Mouse (Mus musculus) embryo, embryonic 10 days (tissue): ENCODE results near the gene Heatr3.

Experiments
- DNase-seq: peaks from one replicate; pipeline ENCODE4 v3.0.0-alpha.2; 2015; ENCODE audit warnings: low spot score

The Heatr3 gene

DNA sequence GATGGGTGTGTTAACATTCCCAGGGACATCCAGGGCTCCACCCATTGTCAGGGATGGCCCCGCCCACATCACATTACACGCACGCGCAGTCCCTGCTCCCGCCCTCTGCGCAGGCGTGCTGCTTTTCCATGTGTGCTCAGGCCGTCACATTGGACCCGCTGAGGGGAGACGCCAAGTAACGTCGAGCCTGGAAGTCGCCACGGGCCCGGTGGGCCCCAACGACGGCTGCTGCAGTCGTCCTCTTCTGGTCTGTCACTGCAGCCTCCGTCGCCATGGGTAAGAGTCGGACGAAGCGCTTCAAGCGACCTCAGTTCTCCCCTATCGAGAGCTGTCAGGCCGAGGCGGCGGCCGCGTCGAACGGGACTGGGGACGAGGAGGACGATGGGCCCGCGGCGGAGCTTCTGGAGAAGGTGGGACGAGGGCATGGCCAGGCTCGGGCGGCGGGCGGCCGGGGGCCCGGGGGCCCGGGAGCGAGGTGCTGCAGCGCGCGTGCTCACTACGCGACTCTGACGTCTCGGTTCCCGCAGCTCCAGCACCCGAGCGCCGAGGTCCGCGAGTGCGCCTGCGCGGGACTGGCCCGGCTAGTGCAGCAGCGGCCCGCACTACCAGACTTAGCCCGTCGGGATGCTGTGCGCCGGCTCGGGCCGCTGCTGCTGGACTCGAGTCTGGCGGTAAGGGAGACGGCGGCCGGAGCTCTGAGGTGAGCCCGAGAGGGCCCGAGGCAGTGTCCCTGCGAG, at the start of gene Heatr3:
Heatr3 (plus strand) TSS at position 108 of the 737 bp plus-strand sequence.
- DNase-seq, result peak; percentile 99

DNA sequence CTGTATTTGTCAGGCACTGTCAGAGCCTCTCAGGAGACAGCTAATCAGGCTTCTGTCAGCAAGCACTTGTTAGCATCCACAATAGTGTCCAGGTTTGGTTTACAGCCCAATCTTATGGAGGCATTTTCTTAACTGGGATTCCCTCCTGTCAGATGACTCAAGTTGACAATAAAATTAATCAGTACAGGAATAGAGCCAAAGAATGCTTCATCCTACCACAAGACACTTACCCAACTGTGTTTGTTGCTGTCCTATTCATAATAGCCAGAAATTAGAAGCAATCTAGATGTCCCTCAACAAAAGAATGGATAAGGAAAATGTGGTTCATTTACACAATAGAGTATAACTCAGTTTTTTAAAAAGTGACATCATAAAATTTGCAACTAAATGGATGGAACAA, 49.6 kb upstream of the Heatr3 start:
- no peak for DNase-seq

DNA sequence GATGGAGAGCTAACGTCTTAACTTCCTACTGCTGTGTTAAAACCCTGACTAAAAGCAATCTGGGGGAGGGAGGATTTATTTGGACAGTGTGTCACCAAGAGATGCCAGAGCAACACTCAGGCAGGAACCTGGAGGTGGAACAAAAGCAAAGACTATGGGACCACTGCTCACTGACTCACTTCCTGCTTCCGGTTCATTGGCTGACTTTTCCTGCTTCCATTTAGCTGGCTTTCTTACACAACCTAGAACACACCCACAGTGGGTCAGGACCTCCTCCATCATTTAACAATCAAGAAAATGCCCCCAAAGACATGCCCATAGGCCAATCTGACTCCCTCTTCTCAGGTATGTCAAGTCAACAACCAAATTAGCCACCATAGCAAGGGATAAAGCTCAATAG, 46.0 kb upstream of the Heatr3 start:
- no peak for DNase-seq

DNA sequence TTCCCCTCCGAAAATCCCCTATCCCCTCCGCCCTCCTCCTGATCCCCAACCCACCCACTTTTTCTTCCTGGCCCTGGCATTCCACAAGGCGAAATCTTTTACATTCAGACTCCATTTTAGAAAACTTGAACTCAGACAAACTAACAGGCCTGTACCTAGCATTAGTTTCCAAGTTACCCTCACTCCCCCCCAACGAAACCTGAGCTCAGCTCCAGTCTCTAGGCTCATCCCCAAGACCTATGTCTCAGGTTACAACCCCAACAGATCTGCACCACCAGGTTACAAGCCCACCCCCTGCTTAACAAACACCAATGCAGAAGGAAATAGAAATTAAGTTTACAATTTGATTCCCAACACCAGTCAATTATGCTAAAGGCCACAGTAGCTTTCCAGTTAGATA, 44.3 kb upstream of the Heatr3 start:
- DNase-seq, result peak; percentile 43

DNA sequence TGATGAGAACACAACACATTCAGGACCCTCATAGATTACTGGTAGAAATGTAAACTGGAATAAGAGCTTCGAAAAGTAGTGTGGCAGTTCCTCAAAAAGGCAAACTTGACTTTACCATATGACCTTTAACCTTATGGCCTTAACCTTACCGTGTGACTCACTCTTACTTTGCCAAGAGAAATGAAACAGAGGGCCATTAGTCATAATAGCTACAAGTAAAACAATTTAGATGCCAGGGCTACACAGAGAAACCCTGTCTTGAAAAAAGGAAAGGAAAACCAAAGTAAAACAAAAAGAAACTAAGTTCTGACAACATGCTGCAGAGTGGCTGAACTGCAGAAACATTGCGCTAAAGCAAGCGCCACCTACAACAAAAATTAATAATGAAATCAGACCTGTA, 38.8 kb upstream of the Heatr3 start:
- DNase-seq, result no peak

DNA sequence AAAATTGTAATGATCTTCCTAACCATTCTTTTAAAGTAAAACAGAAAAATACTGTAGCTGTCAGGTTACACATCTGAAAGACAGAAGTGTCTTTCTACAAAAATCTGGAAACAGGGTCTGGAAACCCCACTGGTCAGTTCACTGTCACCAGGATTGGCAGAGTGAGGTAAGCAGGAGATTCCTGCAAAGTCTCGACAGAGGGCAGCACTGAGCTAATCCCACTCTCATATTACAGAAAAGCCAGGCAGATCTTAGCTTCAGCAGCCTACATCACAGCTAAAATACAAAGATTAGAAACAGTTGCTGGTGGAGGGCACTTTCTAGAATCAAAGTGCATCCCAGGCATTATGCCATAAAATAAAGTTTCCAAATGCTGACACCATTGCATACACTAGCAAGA, 38.1 kb upstream of the Heatr3 start:
- peak; percentile 78 for DNase-seq

DNA sequence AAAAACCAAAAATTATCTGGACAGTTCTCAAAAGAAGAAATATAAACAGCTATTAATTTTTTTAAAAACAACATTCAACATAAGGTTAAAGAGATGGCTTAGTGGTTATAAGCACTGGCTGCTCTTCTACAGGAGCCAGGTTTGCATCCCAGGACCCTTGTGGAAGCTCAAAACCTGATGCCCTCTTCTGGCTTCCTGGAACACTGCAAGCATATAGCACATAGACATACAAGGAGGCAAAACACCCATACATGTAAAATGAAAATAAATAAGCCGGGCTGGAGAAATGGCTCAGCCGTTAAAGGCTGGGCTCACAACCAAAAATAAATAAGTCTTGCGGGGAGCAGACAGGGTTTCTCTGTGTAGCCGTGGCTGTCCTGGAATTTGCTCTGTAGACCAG, 28.4 kb upstream of the Heatr3 start:
- no peak for DNase-seq

DNA sequence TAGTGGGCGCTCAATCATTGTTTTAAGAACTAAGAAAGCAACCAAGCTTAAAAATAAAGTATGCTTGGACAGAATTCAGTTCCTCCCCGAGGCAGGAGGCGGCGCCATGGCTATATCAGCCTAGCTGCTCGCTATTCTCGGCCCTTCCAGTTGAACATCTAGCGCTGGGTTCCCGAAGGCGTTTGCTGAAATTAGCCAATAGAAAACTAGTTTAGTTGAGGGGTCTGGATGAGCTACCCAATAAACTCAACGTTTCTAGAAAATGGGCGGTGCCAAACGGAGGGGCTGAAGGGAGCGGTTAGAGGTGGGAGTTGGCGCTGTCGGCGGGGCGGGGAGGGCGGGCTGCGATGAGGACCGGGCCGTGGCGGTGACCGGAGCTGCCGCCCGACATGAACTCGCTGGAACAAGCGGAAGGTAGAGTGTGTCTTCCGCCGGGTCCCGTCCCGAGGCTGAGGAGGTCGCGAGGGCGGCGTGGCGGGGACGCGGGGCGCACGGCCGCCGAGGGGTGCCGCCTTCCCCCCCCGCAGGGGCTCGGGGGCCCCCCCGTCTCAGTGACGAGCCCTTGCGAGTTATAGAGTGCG, 19.1 kb upstream of the Heatr3 start, which contains the start of gene Cnep1r1:
Cnep1r1 (plus strand) TSS at position 314 of the 581 bp plus-strand sequence.
- DNase-seq, result peak; percentile 95

DNA sequence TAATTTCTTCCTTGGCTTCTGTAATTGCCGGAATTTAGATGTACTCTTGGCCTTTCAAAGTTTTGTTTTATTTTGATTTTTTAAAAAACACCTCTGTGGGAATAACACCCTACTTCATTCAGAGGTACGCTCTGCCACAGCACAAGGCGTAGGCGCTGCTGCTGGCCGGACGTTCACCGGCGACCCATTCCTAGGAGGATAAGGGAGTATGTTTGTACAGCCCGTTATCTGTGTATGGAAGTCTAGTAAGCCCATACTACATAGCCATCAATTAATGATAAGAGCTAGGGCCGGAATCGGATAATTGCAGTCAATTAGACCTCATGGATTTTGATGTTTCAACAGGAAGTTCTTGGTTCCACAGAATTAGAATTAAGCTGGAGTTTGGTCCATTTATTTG, 18.6 kb upstream of the Heatr3 start:
- DNase-seq, result no peak

DNA sequence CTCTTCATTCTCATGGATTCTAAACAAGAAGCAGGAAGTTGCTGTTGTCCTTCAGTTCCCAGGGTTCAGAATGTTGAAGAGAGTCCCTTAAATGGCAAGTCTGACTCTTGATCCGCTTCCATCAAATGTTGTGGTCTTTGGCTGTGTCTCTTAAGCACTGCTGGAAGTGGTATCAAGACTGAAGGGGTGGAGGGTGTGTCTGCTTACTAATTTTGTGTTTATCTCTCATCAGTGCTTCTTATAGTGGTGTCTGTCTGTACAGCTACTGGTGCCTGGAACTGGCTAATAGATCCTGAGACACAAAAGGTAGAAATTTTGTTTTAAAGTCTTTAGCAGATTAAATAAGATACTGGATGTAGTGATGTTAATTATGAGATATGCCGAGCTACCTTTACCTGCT, 12.8 kb upstream of the Heatr3 start:
- no peak for DNase-seq

DNA sequence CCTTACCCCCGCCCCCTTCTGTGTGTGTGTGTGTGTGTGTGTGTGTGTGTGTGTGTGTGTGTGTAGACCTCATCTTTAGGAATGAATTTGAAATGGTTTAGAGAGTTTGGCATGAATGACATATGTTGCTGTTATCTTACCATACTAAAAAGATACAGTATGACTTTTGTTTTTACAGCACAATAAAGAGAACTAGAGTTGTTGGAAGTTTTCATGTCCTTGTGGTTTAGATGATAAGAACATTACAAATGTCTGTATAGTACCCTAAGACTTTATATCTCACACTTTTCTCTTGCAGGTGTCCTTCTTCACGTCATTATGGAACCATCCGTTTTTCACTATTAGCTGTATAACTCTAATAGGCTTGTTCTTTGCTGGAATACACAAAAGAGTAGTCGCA, 8.3 kb upstream of the Heatr3 start:
- DNase-seq, result no peak

DNA sequence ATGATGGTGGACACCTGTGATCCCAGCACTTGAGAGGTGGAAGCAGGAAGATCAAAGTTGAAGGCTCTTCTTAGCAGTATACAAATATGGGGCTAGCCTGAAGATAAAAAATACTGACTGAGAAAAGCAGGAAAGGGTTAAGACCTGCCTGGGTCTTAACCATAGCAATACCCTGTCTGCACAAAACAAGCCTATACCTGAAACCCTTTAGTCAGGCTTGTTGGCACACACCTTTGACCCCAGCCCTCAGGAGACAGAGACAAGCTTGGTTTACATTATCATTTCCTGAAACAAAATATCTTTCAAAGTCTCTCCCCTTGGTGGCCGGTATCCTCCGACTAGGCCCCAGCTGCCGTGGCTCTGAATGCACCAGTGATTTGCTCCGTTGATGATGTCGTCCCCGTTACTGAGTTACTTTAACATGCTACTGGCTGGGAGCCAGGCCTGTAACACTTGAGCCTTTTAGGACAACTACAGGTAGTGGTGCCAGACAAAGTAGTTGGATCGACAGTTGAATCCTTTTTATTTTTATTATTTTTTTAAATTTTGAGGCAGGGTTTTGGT, 6.8 kb upstream of the Heatr3 start:
- peak; percentile 18 for DNase-seq

DNA sequence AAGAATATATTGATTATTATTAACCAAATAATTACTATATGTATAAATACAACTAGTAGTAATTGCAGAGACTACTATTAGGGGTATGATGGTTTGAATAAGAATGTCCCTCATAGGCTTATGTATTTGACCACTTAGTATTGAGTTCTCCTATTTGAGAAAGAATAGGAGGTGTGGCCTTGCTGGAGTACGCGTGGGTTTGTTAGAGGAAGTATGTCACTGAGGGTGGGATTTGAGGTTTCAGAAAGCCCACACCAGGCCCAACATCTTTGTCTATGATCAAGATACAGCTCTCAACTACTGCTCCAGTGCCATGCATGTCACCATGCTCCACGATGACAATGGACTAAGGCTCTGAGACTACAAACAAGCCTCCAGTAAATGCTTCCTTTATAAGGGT, 1.6 kb downstream of the Heatr3 start:
- DNase-seq, result no peak

DNA sequence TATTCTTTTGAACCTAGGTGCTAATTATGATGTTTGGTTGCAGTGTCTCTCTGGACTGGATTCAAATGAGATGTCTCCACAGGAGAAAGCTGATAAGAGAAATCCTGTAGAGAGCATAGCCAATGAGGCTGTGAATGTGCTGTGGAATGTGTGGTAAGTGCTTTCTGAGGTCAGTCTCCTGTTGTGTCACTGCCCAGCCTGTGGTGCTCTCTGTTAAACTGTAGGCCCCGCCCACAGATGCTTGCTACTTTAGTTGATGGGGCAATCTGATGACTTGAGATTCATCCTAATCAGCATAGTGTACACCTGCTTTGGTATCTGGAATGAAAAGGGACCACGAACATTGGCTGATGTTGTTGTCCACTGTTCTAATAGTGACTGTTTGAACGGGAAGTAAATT, 4.0 kb downstream of the Heatr3 start:
- DNase-seq, result no peak

DNA sequence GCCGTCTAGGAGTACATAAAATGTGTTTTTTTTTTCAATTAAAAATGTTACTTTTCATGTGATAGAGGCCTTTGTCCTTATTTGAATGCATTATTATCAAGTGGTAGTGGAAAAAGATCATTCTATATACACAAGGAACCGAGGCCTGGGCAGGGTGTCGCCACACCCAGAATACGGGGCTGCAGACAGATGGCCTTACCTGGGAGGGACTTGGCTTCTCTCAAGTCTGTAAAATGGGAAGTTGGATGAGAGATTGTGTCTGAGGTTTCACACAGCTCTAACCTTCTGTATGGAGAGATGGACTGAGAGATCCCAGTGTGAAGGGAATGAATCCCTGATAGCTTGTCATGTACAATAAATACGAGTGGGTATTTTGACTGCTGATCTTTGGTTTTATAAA, 6.4 kb downstream of the Heatr3 start:
- DNase-seq, result no peak

DNA sequence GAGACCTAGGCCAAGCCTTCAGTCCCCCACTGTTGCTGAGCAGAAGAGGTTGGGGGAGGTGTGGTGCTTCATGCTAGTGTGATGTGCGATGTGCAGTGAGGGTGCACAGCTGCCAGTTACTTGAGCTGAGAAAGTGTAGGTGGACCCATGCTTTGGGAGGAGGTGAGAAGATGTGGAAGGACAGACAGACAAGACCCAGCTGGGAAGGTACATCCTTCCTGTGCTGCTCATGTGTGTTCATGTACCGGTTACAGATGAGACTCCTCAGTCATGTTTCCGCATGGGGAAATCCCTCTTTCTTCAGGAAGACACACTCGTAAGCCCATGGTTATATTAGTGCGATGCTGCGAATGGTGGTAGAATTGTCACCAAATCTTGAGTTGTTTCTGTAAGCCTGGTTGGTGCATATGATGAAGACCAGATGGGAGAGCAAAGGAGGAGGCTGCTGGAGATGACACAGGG, 13.3 kb downstream of the Heatr3 start:
- no peak for DNase-seq

DNA sequence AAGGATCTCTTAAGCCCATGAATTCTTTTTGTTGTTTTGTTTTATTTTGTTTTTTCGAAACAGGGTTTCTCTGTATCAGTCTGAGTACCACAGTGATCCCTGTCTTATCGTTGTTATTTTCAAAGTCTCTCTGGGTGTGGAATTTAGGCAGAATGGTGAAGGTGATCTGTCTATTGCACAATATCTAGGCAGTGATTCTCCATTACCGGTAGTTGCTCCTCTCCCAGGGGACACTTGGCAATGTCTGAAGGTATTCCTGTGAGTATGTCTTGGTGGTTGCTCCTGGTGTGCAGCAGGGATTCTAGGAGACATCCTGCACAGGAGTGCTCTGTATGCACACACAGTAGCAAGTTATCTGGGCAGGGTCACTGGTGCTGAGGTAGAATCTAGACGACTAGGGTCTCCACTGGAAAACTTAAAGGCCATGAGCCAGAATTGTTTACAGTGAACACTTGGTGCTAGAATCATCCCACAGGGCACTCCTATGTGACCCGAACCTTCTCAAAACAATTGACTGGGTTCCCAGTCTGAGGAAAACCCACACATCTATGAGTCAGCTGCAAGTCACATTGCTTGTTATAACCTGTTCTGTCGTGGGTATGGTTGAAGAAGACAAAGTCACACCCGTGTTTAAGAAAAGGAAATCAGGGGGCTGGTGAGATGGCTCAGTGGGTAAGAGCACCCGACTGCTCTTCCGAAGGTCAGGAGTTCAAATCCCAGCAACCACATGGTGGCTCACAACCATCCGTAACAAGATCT, 22.8 kb downstream of the Heatr3 start:
- DNase-seq, result no peak

DNA sequence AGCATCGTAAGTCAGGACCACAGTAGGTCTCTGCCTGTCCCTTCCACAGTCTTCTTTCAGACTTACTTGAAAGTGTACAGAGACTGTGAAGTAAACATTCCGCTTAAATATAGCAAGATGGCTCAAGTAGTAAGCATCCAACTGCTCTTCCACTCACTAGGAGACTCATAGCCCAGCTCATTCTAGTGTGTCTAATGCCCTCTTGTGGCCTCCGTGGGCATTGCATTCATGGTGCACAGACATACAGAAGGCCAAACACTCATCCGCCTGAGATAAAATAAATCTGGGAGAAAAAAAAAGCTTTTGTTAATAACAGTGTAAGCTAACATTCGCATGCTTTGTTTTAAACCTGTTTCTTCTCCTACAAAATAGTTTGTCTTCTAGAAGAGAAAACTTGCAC, 23.8 kb downstream of the Heatr3 start:
- DNase-seq, result peak; percentile 85

DNA sequence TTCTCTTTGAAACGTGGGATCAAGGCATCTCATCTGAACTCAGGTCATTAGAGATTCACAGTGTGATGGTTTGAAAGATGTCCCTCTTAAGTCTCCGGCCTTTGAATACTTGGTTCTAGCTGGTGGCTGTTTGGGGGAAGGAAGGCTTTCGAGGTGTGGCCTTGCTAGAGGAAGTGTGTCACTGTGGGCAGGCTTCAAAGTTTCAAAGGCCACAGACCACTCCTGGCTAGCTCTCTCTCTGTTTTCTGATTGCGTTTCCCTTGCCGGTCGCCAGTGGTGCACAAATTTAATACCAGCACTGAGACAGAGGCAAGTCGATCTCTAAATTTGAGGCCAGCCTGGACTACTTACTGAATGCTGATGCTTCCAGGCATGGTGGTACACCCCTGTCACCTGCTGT, 37.6 kb downstream of the Heatr3 start:
- no peak for DNase-seq

DNA sequence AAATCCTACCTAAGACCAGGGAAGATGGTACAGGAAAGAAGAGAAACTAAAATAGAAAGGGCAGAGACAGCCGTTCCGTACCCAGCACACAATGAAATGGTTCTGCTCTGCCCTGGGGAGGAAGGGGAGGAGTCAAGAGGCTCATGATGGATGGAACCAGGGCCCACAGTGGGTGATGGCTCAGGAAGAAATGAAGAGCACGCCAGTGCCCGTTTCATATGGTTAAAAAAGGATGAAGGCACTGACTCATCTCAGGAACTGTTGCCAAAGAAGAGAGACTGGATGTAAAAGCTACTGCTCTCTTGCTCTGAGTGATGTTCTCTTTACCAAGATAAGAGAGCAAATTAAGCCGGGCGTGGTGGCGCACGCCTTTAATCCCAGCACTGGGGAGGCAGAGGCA, 39.6 kb downstream of the Heatr3 start:
- DNase-seq, result no peak

DNA sequence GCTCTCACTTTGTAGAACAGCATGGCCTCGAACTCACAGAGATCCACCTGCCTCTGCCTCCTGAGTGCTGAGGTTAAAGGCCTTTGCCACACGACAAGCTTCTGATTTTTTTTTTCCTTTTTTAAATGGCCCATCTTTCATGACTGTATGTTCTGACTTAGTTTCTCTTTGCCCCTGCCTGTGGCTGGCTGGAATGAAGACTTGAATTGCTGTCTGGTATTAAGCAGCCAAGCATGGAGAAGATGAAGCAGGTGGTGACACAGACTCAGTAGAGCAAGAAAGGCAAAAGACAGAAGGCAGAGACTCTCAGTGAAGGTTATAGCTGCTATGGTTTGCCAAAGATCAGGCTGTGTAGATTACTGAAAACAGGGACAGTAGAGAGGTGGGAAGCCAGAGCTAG, 45.5 kb downstream of the Heatr3 start:
- no peak for DNase-seq

DNA sequence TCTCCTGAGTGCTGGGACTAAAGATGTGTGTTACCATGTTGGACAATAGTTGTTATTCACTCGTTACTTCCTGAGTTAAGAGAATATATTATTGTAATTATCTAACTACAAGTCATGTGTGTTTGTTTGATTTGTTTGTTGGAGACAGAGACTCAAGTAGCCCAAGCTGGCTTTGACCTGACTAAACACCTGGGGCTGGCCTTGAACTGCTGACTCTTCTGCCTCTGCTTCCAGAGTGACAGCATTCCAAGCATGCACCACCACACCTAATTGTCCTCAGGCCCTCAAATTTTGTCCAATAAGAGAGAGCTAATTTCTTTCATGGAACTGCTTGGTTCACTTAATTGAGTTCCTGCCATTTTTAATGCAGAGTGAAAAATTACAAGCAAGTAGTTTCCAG, 47.3 kb downstream of the Heatr3 start:
- no peak for DNase-seq

DNA sequence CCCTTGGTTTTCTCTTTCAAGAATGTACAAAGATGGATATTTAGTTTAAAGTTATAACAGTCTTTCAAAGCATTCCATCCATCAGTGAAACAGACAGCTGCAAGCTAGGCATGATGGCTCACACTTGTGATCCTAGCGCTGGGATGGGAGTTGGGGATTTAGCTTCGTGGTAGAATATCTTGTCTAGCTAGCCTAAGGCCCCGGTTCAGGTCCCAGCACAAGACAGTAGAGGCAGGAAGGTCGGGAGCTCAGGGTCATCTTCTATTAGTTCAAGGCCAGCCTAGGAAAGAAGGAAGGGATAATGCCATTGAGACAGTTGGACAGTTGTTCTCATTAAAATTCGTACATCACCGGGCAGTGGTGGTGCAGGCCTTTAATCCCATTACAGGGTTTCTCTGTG, 48.1 kb downstream of the Heatr3 start:
- no peak for DNase-seq
